Mouse (Mus musculus): ENCODE results near the gene Cadm3. TPM values are rescaled to one million over a fixed set of nuclear protein-coding genes. Genes with fewer than 3 reads are reported as not detected.

Gene Cadm3
- polyA plus RNA-seq, 1 experiment: 1.6 TPM

GRCm38 (mm10) chr1:173381436-173381835 is 13.9 kb upstream of the Cadm3 start:
- WGBS: 79% methylated on average over 6 of the region's 6 CpGs
- TF ChIP-seq POLR2A (IDR thresholded peaks at IDR 0.05; ENCODE audit: borderline replicate concordance, extremely low read depth, low read depth, low read length) (no peak), CTCF (IDR thresholded peaks at IDR 0.05; ENCODE audit: insufficient read depth, low read length) (no peak)
- Histone ChIP-seq H3K4me1 (ENCODE audit: control insufficient read depth, insufficient read depth, low read length) (no peaks in the 10 kb centered on the region), H3K4me3 (replicated peaks; ENCODE audit: extremely low read depth, low read depth, low read length) (no peak overlapping the region)
- no peak for DNase-seq

GRCm38 (mm10) chr1:173377380-173378112 is 10.1 kb upstream of the Cadm3 start:
- 28% methylated on average over 13 of the region's 13 CpGs for WGBS
- Histone ChIP-seq H3K4me3 (replicated peaks; ENCODE audit: extremely low read depth, low read depth, low read length) (no peak overlapping the region), H3K4me1 (ENCODE audit: control insufficient read depth, insufficient read depth, low read length) (no peaks in the 10 kb centered on the region)
- TF ChIP-seq POLR2A (IDR thresholded peaks at IDR 0.05; ENCODE audit: borderline replicate concordance, extremely low read depth, low read depth, low read length) (no peak), CTCF (IDR thresholded peaks at IDR 0.05; ENCODE audit: insufficient read depth, low read length) (peak; percentile 64)
- DNase-seq: no peak

- DNase-seq: no peak
- WGBS: 69% methylated on average over 7 of the region's 7 CpGs
- no peak for TF ChIP-seq CTCF (IDR thresholded peaks at IDR 0.05; ENCODE audit: insufficient read depth, low read length)
- no peak for TF ChIP-seq POLR2A (IDR thresholded peaks at IDR 0.05; ENCODE audit: borderline replicate concordance, extremely low read depth, low read depth, low read length)
- Histone ChIP-seq H3K4me3 (replicated peaks; ENCODE audit: extremely low read depth, low read depth, low read length) (no peak overlapping the region), H3K4me1 (ENCODE audit: control insufficient read depth, insufficient read depth, low read length) (no peaks in the 10 kb centered on the region)
These were observed 6.5 kb upstream of the Cadm3 start for GRCm38 (mm10) chr1:173374020-173374419.

GRCm38 (mm10) chr1:173371586-173371985 is 4.1 kb upstream of the Cadm3 start:
- Histone ChIP-seq H3K4me3 (replicated peaks; ENCODE audit: extremely low read depth, low read depth, low read length) (no peak overlapping the region), H3K4me1 (ENCODE audit: control insufficient read depth, insufficient read depth, low read length) (no peaks in the 10 kb centered on the region)
- TF ChIP-seq CTCF (IDR thresholded peaks at IDR 0.05; ENCODE audit: insufficient read depth, low read length) (no peak), POLR2A (IDR thresholded peaks at IDR 0.05; ENCODE audit: borderline replicate concordance, extremely low read depth, low read depth, low read length) (no peak)
- 78% methylated on average over 6 of the region's 6 CpGs for WGBS
- DNase-seq: no peak

- Histone ChIP-seq H3K4me1 (ENCODE audit: control insufficient read depth, insufficient read depth, low read length) (no peaks in the 10 kb centered on the region), H3K4me3 (replicated peaks; ENCODE audit: extremely low read depth, low read depth, low read length) (no peak overlapping the region)
- WGBS: 72% methylated on average over 6 of the region's 6 CpGs
- TF ChIP-seq CTCF (IDR thresholded peaks at IDR 0.05; ENCODE audit: insufficient read depth, low read length): no peak
- TF ChIP-seq POLR2A (IDR thresholded peaks at IDR 0.05; ENCODE audit: borderline replicate concordance, extremely low read depth, low read depth, low read length): no peak
- no peak for DNase-seq
These were observed 3.0 kb upstream of the Cadm3 start for GRCm38 (mm10) chr1:173370456-173370855.

- WGBS: 54% methylated on average over 2 of the region's 2 CpGs
- H3K4me1 ChIP-seq (ENCODE audit: control insufficient read depth, insufficient read depth, low read length): no peaks in the 10 kb centered on the region
- no peak overlapping the region for H3K4me3 ChIP-seq (replicated peaks; ENCODE audit: extremely low read depth, low read depth, low read length)
- TF ChIP-seq POLR2A (IDR thresholded peaks at IDR 0.05; ENCODE audit: borderline replicate concordance, extremely low read depth, low read depth, low read length) (no peak), CTCF (IDR thresholded peaks at IDR 0.05; ENCODE audit: insufficient read depth, low read length) (no peak)
- no peak for DNase-seq
These were observed 2.1 kb upstream of the Cadm3 start for GRCm38 (mm10) chr1:173369611-173370010.

GRCm38 (mm10) chr1:173366701-173367355 is 667 bp downstream of the Cadm3 start:
- no peak for TF ChIP-seq POLR2A (IDR thresholded peaks at IDR 0.05; ENCODE audit: borderline replicate concordance, extremely low read depth, low read depth, low read length)
- no peak for TF ChIP-seq CTCF (IDR thresholded peaks at IDR 0.05; ENCODE audit: insufficient read depth, low read length)
- 1% methylated on average over 31 of the region's 31 CpGs for WGBS
- H3K4me1 ChIP-seq (ENCODE audit: control insufficient read depth, insufficient read depth, low read length): no peaks in the 10 kb centered on the region
- DNase-seq: no peak
- no peak overlapping the region for H3K4me3 ChIP-seq (replicated peaks; ENCODE audit: extremely low read depth, low read depth, low read length)

GRCm38 (mm10) chr1:173365970-173366409 is 1.5 kb downstream of the Cadm3 start:
- H3K4me1 ChIP-seq (ENCODE audit: control insufficient read depth, insufficient read depth, low read length): no peaks in the 10 kb centered on the region
- H3K4me3 ChIP-seq (replicated peaks; ENCODE audit: extremely low read depth, low read depth, low read length): no peak overlapping the region
- WGBS: 4% methylated on average over 13 of the region's 13 CpGs
- no peak for TF ChIP-seq POLR2A (IDR thresholded peaks at IDR 0.05; ENCODE audit: borderline replicate concordance, extremely low read depth, low read depth, low read length)
- TF ChIP-seq CTCF (IDR thresholded peaks at IDR 0.05; ENCODE audit: insufficient read depth, low read length): no peak
- no peak for DNase-seq

- no peak for TF ChIP-seq POLR2A (IDR thresholded peaks at IDR 0.05; ENCODE audit: borderline replicate concordance, extremely low read depth, low read depth, low read length)
- TF ChIP-seq CTCF (IDR thresholded peaks at IDR 0.05; ENCODE audit: insufficient read depth, low read length): no peak
- no peaks in the 10 kb centered on the region for H3K4me1 ChIP-seq (ENCODE audit: control insufficient read depth, insufficient read depth, low read length)
- 74% methylated on average over 4 of the region's 4 CpGs for WGBS
- DNase-seq: no peak
- no peak overlapping the region for H3K4me3 ChIP-seq (replicated peaks; ENCODE audit: extremely low read depth, low read depth, low read length)
These were observed 3.2 kb downstream of the Cadm3 start for GRCm38 (mm10) chr1:173364125-173364800.
